Mouse (Mus musculus): ENCODE results near the gene Pds5a. TPM values are rescaled to one million over a fixed set of nuclear protein-coding genes. Genes with fewer than 3 reads are reported as not detected.
"Not testable (repeated sequence)": the region's sequence is repeated elsewhere in the genome, so short reads cannot be mapped to it uniquely, and the experiment has no call there.

The Pds5a gene
- total and polyA plus RNA-seq, 2 experiments from 2014 or later = 23.0 to 87.5 TPM

- H3K27ac ChIP-seq (ENCODE audit: low read depth, low read length) = peak overlapping the region; percentile 90
- H3K4me1 ChIP-seq (ENCODE audit: insufficient read depth) = peaks cover 11% of the 10 kb centered on the region
- peak; percentile 74 for DNase-seq
- peak overlapping the region; percentile 67 for H3K4me2 ChIP-seq (ENCODE audit: low read depth)
- 0 out of 2 replicates have a peak, but pooled peaks cover 2% of the 10 kb centered on the region for H3K36me3 ChIP-seq (ENCODE audit: insufficient read depth)
- ATAC-seq = peak; percentile 25
- no peaks in the 10 kb centered on the region for H3K9me3 ChIP-seq (ENCODE audit: low read length)
- TF ChIP-seq CTCF (IDR thresholded peaks at IDR 0.05; ENCODE audit: low read depth) = peak; percentile 80
- 2% methylated on average over 56 of the region's 58 CpGs for WGBS
- H3K27me3 ChIP-seq (ENCODE audit: insufficient read depth, low read length) = no peaks in the 10 kb centered on the region
- H3K9ac ChIP-seq = peak overlapping the region; percentile 85
- H3K4me3 ChIP-seq (ENCODE audit: low read depth, low read length) = peak overlapping the region; percentile 94
Observed at GRCm38 (mm10) chr5:65696821-65697485, 1.1 kb downstream of the Pds5a start.

- not testable (repeated sequence) for H3K27ac ChIP-seq (ENCODE audit: low read depth, low read length); DNase-seq; H3K9me3 ChIP-seq (ENCODE audit: low read length); H3K27me3 ChIP-seq (ENCODE audit: insufficient read depth, low read length); H3K36me3 ChIP-seq (ENCODE audit: insufficient read depth); H3K9ac ChIP-seq; H3K4me2 ChIP-seq (ENCODE audit: low read depth); ATAC-seq; H3K4me3 ChIP-seq (ENCODE audit: low read depth, low read length)
- WGBS = 75% methylated on average over 3 of the region's 3 CpGs
- peaks cover 11% of the 10 kb centered on the region for H3K4me1 ChIP-seq (ENCODE audit: insufficient read depth)
Observed at GRCm38 (mm10) chr5:65694076-65694475, 4.0 kb downstream of the Pds5a start.

- no peak for TF ChIP-seq CTCF (IDR thresholded peaks at IDR 0.05; ENCODE audit: low read depth)
Observed at GRCm38 (mm10) chr5:65693018-65693417, 5.1 kb downstream of the Pds5a start.

GRCm38 (mm10) chr5:65688806-65689205 lies 9.3 kb downstream of the Pds5a start:
- Histone ChIP-seq H3K27me3 (ENCODE audit: insufficient read depth, low read length) (no peaks in the 10 kb centered on the region), H3K9ac (no peak overlapping the region), H3K27ac (ENCODE audit: low read depth, low read length) (no peak overlapping the region), H3K4me2 (ENCODE audit: low read depth) (no peak overlapping the region), H3K36me3 (ENCODE audit: insufficient read depth) (0 out of 2 replicates have a peak, but pooled peaks cover 3% of the 10 kb centered on the region), H3K4me3 (ENCODE audit: low read depth, low read length) (no peak overlapping the region), H3K9me3 (ENCODE audit: low read length) (no peaks in the 10 kb centered on the region), H3K4me1 (ENCODE audit: insufficient read depth) (no peaks in the 10 kb centered on the region)
- WGBS = 95% methylated on average over 3 of the region's 3 CpGs
- DNase-seq (no peak), ATAC-seq (no peak)
- no peak for TF ChIP-seq CTCF (IDR thresholded peaks at IDR 0.05; ENCODE audit: low read depth)

More at GRCm38 (mm10) chr5:65693018-65693417, 5.1 kb downstream of the Pds5a start:
- Histone ChIP-seq H3K36me3 (ENCODE audit: insufficient read depth) (0 out of 2 replicates have a peak, but pooled peaks cover 5% of the 10 kb centered on the region), H3K9ac (no peak overlapping the region), H3K27ac (ENCODE audit: low read depth, low read length) (no peak overlapping the region), H3K9me3 (ENCODE audit: low read length) (no peaks in the 10 kb centered on the region), H3K4me2 (ENCODE audit: low read depth) (no peak overlapping the region), H3K4me1 (ENCODE audit: insufficient read depth) (peaks cover 11% of the 10 kb centered on the region), H3K4me3 (ENCODE audit: low read depth, low read length) (no peak overlapping the region), H3K27me3 (ENCODE audit: insufficient read depth, low read length) (no peaks in the 10 kb centered on the region)
- ATAC-seq (no peak), DNase-seq (no peak)

- DNase-seq = no peak
- no peak for TF ChIP-seq CTCF (IDR thresholded peaks at IDR 0.05; ENCODE audit: low read depth)
- H3K36me3 ChIP-seq (ENCODE audit: insufficient read depth) = 0 out of 2 replicates have a peak, but pooled peaks cover 3% of the 10 kb centered on the region
- H3K27me3 ChIP-seq (ENCODE audit: insufficient read depth, low read length) = no peaks in the 10 kb centered on the region
- H3K9me3 ChIP-seq (ENCODE audit: low read length) = no peaks in the 10 kb centered on the region
- H3K4me3 ChIP-seq (ENCODE audit: low read depth, low read length) = no peak overlapping the region
- no peak overlapping the region for H3K9ac ChIP-seq
- WGBS = 75% methylated on average over 3 of the region's 3 CpGs
- ATAC-seq = no peak
- no peak overlapping the region for H3K4me2 ChIP-seq (ENCODE audit: low read depth)
- H3K27ac ChIP-seq (ENCODE audit: low read depth, low read length) = no peak overlapping the region
- H3K4me1 ChIP-seq (ENCODE audit: insufficient read depth) = no peaks in the 10 kb centered on the region
Observed at GRCm38 (mm10) chr5:65686806-65687205, 11.3 kb downstream of the Pds5a start.

- peak; percentile 35 for DNase-seq
- WGBS = 64% methylated on average over 5 of the region's 5 CpGs
Observed at GRCm38 (mm10) chr5:65678826-65679225, 19.2 kb downstream of the Pds5a start.

GRCm38 (mm10) chr5:65672162-65672561 lies 25.9 kb downstream of the Pds5a start:
- Histone ChIP-seq H3K36me3 (ENCODE audit: insufficient read depth) (no peaks in the 10 kb centered on the region), H3K27ac (ENCODE audit: low read depth, low read length) (no peak overlapping the region), H3K9ac (no peak overlapping the region), H3K4me1 (ENCODE audit: insufficient read depth) (no peaks in the 10 kb centered on the region), H3K9me3 (ENCODE audit: low read length) (peaks cover 3% of the 10 kb centered on the region; the same call in 1 of the 2 replicates), H3K27me3 (ENCODE audit: insufficient read depth, low read length) (no peaks in the 10 kb centered on the region), H3K4me2 (ENCODE audit: low read depth) (no peak overlapping the region), H3K4me3 (ENCODE audit: low read depth, low read length) (no peak overlapping the region)
- no peak for DNase-seq
- no peak for ATAC-seq
- TF ChIP-seq CTCF (IDR thresholded peaks at IDR 0.05; ENCODE audit: low read depth) = no peak

More at GRCm38 (mm10) chr5:65678826-65679225, 19.2 kb downstream of the Pds5a start:
- no peak for ATAC-seq
- Histone ChIP-seq H3K27me3 (ENCODE audit: insufficient read depth, low read length) (no peaks in the 10 kb centered on the region), H3K36me3 (ENCODE audit: insufficient read depth) (no peaks in the 10 kb centered on the region), H3K4me3 (ENCODE audit: low read depth, low read length) (no peak overlapping the region), H3K27ac (ENCODE audit: low read depth, low read length) (no peak overlapping the region), H3K4me2 (ENCODE audit: low read depth) (no peak overlapping the region), H3K4me1 (ENCODE audit: insufficient read depth) (no peaks in the 10 kb centered on the region), H3K9me3 (ENCODE audit: low read length) (no peaks in the 10 kb centered on the region), H3K9ac (no peak overlapping the region)
- TF ChIP-seq CTCF (IDR thresholded peaks at IDR 0.05; ENCODE audit: low read depth) = no peak

Measured in forebrain, postnatal 0 days (tissue).